Mouse (Mus musculus) layer of hippocampus, adult 8-10 months (tissue): ENCODE results near the gene Prkag1. TPM values are rescaled to one million over a fixed set of nuclear protein-coding genes. Genes with fewer than 3 reads are reported as not detected.

Experiments
- DNase-seq, 2 experiments: peaks; one replicate each; pipeline ENCODE4 v3.0.0; 2022; ENCODE audit warnings: low spot score in 2 of 2
- total RNA-seq, 4 experiments: library from RNA; stranded (reverse); gene quantifications; 2 replicates each; pipeline ENCODE4 v1.2.4; 2022

The Prkag1 gene
- total RNA-seq, 4 experiments from 2014 or later = 49.0 to 55.2 (median 50.2) TPM

DNA sequence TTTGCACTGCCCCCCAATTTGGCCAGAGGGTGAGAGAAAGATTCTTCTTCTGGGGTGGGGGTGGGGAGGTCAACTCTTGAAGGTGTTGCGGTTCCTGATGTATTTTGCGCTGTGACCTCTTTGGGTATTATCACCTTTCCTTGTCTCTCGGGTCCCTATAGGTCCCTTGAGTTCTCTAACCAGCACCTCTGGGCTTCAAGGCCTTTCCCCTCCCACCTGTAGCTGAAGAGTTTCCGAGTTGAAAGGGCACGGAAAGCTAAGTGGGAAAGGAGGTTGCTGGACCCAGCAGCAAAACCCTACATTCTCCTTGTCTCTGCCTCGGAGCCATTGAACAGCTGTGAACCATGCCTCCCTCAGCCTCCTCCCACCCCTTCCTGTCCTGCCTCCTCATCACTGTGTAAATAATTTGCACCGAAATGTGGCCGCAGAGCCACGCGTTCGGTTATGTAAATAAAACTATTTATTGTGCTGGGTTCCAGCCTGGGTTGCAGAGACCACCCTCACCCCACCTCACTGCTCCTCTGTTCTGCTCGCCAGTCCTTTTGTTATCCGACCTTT lies 38.1 kb downstream of the Prkag1 start:
- DNase-seq = no peak

DNA sequence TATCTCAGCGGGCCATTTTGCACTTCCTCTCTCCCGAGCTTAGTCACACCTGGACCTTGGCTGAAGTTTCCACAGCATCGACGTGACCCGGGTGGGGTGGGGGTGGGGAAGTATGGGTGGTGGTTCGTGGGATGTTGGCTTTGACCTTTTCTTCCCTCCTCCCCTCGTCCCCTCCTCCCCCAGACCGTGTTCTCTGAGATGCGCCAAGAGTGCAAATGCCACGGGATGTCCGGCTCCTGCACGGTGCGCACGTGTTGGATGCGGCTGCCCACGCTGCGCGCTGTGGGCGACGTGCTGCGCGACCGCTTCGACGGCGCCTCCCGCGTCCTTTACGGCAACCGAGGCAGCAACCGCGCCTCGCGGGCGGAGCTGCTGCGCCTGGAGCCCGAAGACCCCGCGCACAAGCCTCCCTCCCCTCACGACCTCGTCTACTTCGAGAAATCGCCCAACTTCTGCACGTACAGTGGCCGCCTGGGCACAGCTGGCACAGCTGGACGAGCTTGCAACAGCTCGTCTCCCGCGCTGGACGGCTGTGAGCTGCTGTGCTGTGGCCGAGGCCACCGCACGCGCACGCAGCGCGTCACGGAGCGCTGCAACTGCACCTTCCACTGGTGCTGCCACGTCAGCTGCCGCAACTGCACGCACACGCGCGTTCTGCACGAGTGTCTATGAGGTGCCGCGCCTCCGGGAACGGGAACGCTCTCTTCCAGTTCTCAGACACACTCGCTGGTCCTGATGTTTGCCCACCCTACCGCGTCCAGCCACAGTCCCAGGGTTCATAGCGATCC lies 38.9 kb downstream of the Prkag1 start:
- peak in 1 of 2 experiments; percentile 37 for DNase-seq

DNA sequence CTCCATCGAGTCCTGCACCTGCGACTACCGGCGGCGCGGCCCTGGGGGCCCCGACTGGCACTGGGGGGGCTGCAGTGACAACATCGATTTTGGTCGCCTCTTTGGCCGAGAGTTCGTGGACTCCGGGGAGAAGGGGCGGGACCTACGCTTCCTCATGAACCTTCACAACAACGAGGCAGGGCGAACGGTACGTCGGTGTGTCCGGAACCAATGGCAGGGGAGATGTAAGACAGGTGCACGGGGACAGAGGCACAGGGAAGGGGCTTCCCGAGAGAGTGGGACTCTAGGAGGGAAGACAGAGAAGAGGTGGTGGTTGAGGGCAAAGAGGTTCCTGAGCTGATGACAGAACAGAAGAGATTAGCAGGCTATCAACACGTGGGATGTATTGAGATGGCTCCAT lies 39.5 kb downstream of the Prkag1 start:
- DNase-seq = no peak

DNA sequence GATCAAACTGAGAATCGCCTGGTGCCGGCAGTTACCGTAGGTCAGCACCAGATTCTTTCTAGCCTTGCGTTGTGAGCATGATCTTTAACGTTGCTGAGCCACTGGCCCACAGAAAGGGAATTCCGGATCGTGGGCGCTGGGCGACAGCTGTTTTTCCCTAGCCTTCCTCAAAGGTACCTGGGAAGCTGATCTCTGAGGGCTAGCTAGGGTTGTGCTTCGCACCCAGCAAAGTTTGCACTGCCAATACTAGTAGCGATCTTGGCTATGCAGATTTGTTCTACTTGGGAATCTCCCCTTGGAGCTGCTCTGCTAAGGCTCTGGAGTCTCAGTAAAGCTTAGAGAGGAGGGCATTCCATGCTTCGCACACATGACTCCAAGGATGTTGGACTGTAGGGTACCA lies 40.1 kb downstream of the Prkag1 start:
- no peak for DNase-seq

DNA sequence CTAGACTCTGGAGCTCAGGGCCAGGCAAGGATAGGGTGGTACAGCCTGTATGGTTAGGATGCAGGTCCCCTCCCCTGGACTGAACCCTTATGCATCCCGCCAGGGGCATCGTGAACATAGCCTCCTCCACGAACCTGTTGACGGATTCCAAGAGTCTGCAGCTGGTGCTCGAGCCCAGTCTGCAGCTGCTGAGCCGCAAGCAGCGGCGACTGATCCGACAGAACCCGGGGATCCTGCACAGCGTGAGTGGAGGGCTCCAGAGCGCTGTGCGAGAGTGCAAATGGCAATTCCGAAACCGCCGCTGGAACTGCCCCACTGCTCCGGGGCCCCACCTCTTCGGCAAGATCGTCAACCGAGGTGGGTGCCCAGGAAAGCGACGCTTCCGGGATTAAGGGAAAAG lies 40.6 kb downstream of the Prkag1 start:
- DNase-seq = no peak

DNA sequence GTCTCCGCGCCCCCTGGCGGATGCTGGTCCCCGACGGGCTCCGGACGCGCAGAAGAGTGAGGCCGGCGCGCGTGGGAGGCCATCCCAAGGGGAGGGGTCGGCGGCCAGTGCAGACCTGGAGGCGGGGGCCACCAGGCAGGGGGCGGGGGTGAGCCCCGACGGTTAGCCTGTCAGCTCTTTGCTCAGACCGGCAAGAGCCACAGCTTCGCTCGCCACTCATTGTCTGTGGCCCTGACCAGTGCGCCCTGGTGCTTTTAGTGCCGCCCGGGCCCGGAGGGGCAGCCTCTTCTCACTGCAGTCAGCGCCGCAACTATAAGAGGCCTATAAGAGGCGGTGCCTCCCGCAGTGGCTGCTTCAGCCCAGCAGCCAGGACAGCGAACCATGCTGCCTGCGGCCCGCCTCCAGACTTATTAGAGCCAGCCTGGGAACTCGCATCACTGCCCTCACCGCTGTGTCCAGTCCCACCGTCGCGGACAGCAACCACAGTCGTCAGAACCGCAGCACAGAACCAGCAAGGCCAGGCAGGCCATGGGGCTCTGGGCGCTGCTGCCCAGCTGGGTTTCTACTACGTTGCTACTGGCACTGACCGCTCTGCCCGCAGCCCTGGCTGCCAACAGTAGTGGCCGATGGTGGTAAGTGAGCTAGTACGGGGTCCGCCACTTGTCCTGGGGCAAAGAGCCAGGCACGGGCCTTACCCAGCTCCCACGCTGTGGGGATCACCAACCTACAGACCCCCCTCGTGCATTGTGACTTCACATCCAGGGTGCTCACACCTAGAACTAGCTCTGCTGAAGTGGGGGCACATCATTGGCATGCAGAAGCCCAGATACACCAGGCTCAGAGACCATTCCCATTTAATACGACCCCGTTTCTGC lies 41.4 kb downstream of the Prkag1 start, which contains the start of gene Wnt1:
Wnt1 (plus strand) TSS at position 197 of the 875 bp plus-strand sequence.
- no peak for DNase-seq

DNA sequence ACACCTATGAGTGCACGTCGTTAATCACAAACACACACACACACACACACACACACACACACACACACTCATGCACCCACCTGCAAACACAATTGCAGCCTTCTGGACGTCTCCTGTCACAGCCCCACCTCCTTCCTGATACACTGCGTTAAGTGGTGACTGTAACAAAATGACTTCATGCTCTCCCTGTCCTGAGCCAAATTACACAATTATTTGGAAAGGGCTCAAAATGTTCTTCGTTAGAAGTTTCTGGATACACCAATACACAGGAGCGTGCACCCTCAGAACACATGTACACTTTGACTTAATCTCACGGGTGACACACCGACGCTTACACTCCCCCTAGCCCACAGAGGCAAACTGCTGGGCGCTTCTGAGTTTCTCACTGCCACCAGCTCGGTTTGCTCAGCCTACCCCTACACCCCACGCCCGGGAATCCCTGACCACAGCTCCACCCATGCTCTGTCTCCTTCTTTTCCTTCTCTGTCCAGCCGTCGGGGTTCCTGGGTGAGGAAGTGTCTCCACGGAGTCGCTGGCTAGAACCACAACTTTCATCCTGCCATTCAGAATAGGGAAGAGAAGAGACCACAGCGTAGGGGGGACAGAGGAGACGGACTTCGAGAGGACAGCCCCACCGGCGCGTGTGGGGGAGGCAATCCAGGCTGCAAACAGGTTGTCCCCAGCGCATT lies 42.2 kb downstream of the Prkag1 start:
- no peak for DNase-seq

DNA sequence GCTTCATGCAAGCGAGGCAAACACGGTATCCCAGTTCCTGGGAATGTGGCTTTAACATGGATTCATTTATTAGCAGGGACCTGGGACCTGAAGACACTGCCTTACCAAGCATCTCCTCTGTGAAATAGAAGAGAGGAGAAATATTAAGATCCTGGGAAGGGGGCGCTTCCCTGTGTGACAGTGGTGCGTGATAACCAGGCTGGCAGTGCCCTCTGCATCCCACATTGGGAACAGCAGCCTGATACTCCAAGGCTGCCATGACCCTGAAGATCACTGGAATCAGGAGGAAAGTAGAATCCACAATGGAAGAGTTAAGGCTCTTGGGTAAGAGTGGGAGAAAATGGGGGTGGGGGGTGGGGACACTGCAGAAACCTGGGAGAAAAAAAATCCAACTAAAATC lies 43.4 kb downstream of the Prkag1 start:
- DNase-seq = no peak

DNA sequence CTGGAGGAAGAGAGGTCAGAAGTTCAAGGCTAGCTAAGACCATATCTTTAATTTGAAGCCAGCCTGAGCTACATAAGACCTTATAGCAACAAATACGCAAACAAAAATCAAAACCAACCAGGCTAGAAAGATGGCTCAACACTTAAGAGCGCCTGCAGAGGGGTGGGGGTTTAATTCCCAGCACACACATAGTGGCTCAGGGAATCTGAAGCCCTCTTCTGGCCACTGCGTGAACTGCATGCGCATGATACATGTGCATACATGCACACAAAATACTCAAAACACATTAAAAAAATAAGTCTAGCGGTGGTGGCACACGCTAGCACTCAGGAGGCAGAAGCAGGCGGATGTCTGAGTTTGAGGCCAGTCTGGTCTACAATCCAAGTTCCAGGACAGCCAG lies 45.6 kb downstream of the Prkag1 start:
- no peak for DNase-seq

DNA sequence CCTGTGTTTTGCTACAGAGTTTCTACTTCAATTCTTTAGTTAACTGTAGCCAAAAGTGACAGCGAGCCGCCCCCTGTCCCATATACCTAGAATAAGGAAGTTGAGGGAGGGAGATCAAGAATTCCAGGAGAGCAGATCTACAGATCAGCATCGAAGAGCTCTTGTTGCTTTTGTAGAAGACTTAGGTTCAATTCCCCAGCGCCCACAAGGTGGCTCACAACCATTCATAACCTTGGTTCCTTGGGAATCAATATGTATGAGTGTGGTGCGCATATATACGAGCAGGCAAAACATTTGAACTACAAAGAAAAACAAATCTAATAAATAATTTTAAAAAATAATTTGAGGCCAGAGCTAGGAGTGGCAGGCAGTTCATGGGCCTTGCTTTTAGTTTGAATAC lies 50.2 kb downstream of the Prkag1 start:
- DNase-seq = no peak

DNA sequence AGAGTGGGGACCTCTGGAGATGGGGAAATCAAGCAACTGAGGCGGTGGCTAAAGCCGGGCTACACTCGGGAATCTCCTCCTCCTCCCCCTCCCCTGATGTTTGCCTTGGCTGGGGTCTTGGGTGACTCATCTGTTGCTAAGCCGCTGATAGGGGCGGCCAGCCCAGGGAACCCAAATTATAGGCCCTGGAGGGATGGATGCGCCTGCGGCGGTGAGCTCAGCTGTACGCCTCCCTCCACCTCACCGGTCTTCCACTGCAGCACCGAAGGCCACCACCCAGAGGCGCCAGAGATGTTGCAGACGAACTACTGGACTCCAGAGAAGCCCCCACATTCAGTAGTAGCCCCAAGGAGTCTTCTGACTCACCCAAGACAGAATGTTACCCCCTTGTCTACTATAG lies 50.7 kb downstream of the Prkag1 start:
- no peak for DNase-seq

DNA sequence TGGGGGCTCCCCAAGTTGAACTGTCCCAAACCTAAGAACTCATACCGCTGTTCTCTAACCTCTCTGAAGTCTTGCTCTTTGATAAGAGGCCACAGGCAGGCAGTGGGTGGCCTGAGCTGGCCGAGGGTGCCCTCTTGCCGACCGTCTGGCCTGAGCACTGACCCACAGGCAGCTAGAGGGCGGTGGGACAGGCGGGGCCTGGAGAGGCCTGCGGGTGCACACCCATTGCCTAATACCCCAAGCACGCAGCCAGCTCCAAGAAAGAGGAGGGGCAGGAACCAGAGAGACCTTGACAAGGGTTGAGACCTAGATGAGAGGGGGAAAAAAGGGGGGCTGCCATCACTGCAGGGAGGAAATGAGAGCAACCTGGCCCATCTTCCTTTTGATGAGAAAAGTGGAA lies 51.2 kb downstream of the Prkag1 start:
- no peak for DNase-seq

DNA sequence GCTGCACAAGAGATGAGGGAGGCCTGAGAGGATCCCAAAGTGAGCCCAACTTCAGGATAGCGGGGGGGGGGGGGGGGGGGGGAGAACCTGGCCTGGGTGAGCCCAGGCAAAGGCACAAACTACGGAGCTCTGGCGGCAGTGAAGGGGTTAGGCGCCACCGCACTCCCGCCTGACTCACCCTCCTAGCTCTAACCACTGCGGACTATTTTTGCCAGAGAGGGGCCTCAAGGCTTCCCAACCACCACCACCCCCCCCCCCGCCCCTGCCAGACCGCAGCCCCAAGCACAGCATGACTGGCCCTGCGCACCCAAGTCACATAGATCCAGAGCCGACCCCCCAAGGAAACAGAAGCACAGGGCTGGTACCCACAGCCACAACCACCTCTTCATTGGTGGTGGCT lies 52.5 kb downstream of the Prkag1 start:
- no peak for DNase-seq

DNA sequence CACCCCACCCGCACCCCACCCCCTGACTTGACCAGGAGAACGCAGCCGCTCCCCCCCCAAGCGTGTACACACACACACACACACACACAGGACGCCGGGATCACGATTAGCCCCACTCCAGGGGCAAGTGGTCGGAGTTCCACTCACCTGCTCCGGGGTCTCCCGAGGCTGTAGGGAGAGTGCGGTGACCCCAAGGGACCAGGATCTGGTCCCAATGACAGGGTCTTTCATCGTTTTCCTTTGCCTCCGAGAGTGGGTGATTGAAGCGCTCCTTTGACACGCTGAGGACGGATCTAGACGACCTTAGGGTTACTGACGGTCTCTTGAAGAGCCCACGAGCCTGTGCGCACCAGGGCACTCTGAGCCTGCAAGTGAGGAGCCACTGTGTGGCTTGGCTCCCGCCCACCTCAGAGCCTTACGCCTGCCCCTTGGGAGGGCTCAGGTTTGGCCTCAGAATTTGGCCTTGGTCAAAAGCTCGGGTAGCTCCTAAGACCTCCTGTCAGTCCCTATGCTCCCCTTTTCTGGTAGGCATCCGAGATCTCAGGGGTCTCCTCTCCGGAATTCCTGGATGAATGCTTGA lies 53.0 kb downstream of the Prkag1 start:
- DNase-seq = no peak

DNA sequence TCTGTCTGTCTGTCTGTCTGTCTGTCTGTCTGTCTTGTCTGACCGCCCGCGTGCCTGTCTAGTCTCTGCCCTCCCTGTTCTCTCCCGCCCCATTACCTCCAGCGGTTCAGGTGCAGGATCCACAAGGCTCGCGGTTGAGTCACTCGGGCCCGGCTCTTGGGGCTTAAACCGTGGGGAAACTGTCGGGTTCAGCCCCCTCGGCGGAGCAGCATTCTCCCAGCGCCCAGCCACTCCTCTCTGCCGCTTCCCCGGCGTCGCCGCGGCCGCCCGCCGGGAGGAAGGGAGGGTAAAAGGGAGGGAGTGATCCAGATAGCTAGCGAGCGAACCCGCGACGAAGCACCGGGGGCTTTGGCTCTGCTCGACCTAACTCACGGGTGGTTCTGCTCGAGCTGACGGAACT lies 53.6 kb downstream of the Prkag1 start, which contains the start of gene Wnt10b:
Wnt10b (minus strand) TSS at position 389 of the 400 bp plus-strand sequence.
- DNase-seq = no peak

DNA sequence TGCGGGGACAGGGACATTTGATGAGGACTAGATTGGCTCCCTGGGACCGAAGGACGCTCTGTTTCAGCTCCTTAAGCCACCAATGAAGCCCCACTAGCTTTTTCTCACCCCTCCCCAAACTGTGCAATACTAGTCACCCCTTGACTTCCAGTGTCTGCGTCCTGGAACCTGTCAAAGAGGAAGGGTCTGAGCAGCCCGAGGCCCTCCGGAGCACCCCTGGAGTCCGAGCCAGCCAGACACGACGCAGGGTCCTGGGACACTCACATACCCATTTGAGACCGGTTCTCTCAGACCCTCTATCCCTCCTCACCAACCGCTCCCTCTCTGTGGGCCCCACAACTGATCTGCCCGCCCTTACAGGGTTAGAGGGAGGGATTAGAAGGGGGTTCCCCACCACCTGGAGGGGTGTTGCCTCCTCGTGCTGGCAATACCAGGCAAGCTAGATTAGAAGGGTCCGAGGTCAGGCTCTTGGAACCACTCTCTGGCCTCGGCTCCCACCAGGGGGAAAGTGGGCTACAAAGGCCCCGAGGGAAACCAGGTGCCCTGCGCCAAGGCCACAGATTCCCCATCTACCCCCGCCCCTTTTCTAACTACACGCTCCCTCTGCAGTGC lies 54.2 kb downstream of the Prkag1 start:
- DNase-seq = no peak

DNA sequence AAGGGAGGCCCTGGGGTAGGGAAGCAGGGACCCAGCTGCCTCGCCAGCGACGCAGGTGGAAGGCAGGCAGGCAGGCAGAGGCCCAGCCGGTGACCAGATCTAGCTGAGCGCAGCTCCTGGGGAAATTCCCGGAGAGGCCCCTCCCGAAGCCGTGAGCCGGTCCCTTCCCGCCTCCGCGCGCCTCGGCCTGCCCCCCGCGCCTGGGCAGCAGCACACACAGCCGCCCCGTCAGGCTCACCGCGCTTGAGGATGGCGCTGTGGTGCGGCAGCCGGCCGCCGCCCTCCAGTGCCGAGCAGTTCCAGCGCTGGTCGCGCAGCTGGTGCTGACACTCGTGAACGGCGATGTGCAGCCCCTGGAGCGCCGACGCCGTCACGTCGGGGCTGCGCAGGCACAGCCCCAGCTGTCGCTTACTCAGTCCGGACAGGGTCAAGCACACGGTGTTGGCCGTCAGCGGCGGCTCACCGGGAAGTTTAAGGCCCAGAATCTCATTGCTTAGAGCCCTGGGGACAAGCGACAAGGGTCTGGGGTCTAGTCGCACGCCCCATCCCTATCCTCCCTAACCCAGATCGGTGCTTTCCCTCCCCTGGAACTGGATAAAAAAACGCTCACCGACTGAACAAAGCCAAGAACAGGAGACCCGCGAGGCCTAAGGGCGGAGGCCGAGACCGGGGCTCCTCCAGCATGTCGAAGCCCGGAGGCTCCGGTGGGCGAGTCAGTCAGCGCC lies 54.9 kb downstream of the Prkag1 start:
- no peak for DNase-seq

DNA sequence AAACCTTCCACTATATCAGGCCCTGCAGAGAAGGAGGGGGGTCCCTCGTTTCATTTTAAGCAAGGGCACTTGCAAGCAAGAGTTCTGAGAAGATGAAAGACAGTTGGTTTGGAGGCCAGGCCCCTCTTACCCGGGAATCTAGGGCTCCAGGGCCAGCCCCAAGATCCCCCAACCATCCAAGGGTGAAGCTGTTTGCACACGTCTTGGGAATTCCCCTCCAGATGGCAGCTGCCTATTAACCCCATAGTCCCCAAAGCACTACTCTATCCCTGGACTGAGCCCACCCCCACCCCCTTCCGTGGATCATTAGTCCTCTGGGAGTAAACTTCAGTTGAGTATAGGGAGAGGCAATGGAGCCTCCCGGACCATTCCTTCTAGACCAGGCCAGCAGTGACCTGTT lies 55.8 kb downstream of the Prkag1 start:
- no peak for DNase-seq

DNA sequence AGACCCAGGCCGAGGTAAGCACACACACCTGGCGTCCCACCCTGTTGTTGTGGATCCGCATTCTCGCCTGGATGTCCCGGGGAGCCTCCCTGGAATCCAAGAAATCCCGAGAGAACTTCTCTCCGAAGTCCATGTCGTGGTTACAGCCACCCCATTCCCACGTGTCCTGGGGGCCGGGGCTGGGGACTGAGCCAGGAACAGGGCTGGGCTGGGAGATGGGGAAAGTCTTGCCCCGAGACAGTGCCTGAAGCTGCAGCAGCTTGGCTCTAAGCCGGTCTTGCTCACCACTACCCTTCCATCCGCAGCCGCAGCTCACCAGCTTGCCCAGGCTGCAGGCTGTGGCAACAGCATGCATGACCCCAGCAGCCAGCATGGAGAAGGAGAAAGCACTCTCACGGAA lies 57.2 kb downstream of the Prkag1 start:
- DNase-seq = no peak
